Mouse (Mus musculus): Measurements from ENCODE around the gene Ces1d. TPM values are rescaled to one million over a fixed set of nuclear protein-coding genes. Genes with fewer than 3 reads are reported as not detected.

Ces1d gene
- 1.2 TPM in 2 replicates for polyA plus RNA-seq (2014; fragmentation: Nextera tagmentation; extraction: Ambion mirVana)

GRCm38 (mm10) chr8:93197685-93198525, at the start of gene Ces1d:
Gene Ces1d (minus strand): TSS chr8:93197838.
- no peaks in the 10 kb centered on the region for H3K27me3 ChIP-seq (ENCODE audit: control insufficient read depth, insufficient read depth, low read length)
- WGBS = 77% methylated on average over 8 of the region's 8 CpGs
- no peaks in the 10 kb centered on the region for H3K36me3 ChIP-seq (replicated peaks; ENCODE audit: control insufficient read depth, insufficient read depth, low read depth, low read length)
- no peak within 1 kb of the TSS for H3K27ac ChIP-seq (replicated peaks; ENCODE audit: low read depth, low read length)
- peak; percentile 10 for DNase-seq (ENCODE audit: low spot score)
- H3K4me2 ChIP-seq (ENCODE audit: low read depth, low read length) = no peak within 1 kb of the TSS
- no peak within 1 kb of the TSS for H3K9ac ChIP-seq (replicated peaks; ENCODE audit: low read length)
- no peak within 1 kb of the TSS for H3K4me3 ChIP-seq (ENCODE audit: low read depth, low read length)
- no peaks in the 10 kb centered on the region for H3K9me3 ChIP-seq (replicated peaks; ENCODE audit: control insufficient read depth, low read length)
- no peak for ATAC-seq (replicated peaks; ENCODE audit: insufficient number of reproducible peaks, low FRiP score, low TSS enrichment, low read depth)
- no peaks in the 10 kb centered on the region for H3K4me1 ChIP-seq (ENCODE audit: control insufficient read depth, insufficient read depth, low read length)

GRCm38 (mm10) chr8:93246057-93246456, 48.4 kb upstream of the Ces1d start:
- DNase-seq (ENCODE audit: low spot score) = no peak
- WGBS = 93% methylated on average over 2 of the region's 2 CpGs
- H3K4me1 ChIP-seq (ENCODE audit: control insufficient read depth, insufficient read depth, low read length) = no peaks in the 10 kb centered on the region
- no peaks in the 10 kb centered on the region for H3K36me3 ChIP-seq (replicated peaks; ENCODE audit: control insufficient read depth, insufficient read depth, low read depth, low read length)
- no peak overlapping the region for H3K27ac ChIP-seq (replicated peaks; ENCODE audit: low read depth, low read length)
- no peak overlapping the region for H3K4me3 ChIP-seq (ENCODE audit: low read depth, low read length)
- no peaks in the 10 kb centered on the region for H3K9me3 ChIP-seq (replicated peaks; ENCODE audit: control insufficient read depth, low read length)
- ATAC-seq (replicated peaks; ENCODE audit: insufficient number of reproducible peaks, low FRiP score, low TSS enrichment, low read depth) = no peak
- no peak overlapping the region for H3K4me2 ChIP-seq (ENCODE audit: low read depth, low read length)
- no peaks in the 10 kb centered on the region for H3K27me3 ChIP-seq (ENCODE audit: control insufficient read depth, insufficient read depth, low read length)
- no peak overlapping the region for H3K9ac ChIP-seq (replicated peaks; ENCODE audit: low read length)

- Histone ChIP-seq H3K4me1 (ENCODE audit: control insufficient read depth, insufficient read depth, low read length) (no peaks in the 10 kb centered on the region), H3K27ac (replicated peaks; ENCODE audit: low read depth, low read length) (no peak overlapping the region), H3K27me3 (ENCODE audit: control insufficient read depth, insufficient read depth, low read length) (no peaks in the 10 kb centered on the region), H3K9me3 (replicated peaks; ENCODE audit: control insufficient read depth, low read length) (no peaks in the 10 kb centered on the region), H3K36me3 (replicated peaks; ENCODE audit: control insufficient read depth, insufficient read depth, low read depth, low read length) (no peaks in the 10 kb centered on the region), H3K4me2 (ENCODE audit: low read depth, low read length) (no peak overlapping the region), H3K9ac (replicated peaks; ENCODE audit: low read length) (no peak overlapping the region), H3K4me3 (ENCODE audit: low read depth, low read length) (no peak overlapping the region)
- ATAC-seq (replicated peaks; ENCODE audit: insufficient number of reproducible peaks, low FRiP score, low TSS enrichment, low read depth) (no peak), DNase-seq (ENCODE audit: low spot score) (no peak)
Observed at GRCm38 (mm10) chr8:93239884-93240283, 42.2 kb upstream of the Ces1d start.

GRCm38 (mm10) chr8:93235681-93236080, 38.0 kb upstream of the Ces1d start:
- no peak overlapping the region for H3K4me3 ChIP-seq (ENCODE audit: low read depth, low read length)
- H3K4me1 ChIP-seq (ENCODE audit: control insufficient read depth, insufficient read depth, low read length) = no peaks in the 10 kb centered on the region
- H3K4me2 ChIP-seq (ENCODE audit: low read depth, low read length) = no peak overlapping the region
- no peaks in the 10 kb centered on the region for H3K27me3 ChIP-seq (ENCODE audit: control insufficient read depth, insufficient read depth, low read length)
- DNase-seq (ENCODE audit: low spot score) (no peak), ATAC-seq (replicated peaks; ENCODE audit: insufficient number of reproducible peaks, low FRiP score, low TSS enrichment, low read depth) (no peak)
- H3K27ac ChIP-seq (replicated peaks; ENCODE audit: low read depth, low read length) = no peak overlapping the region
- no peaks in the 10 kb centered on the region for H3K9me3 ChIP-seq (replicated peaks; ENCODE audit: control insufficient read depth, low read length)
- 84% methylated on average over 1 of the region's 1 CpGs for WGBS
- no peak overlapping the region for H3K9ac ChIP-seq (replicated peaks; ENCODE audit: low read length)
- H3K36me3 ChIP-seq (replicated peaks; ENCODE audit: control insufficient read depth, insufficient read depth, low read depth, low read length) = no peaks in the 10 kb centered on the region

GRCm38 (mm10) chr8:93234706-93235105, 37.1 kb upstream of the Ces1d start:
- Histone ChIP-seq H3K27ac (replicated peaks; ENCODE audit: low read depth, low read length) (no peak overlapping the region), H3K4me3 (ENCODE audit: low read depth, low read length) (no peak overlapping the region), H3K36me3 (replicated peaks; ENCODE audit: control insufficient read depth, insufficient read depth, low read depth, low read length) (no peaks in the 10 kb centered on the region), H3K4me2 (ENCODE audit: low read depth, low read length) (no peak overlapping the region), H3K9me3 (replicated peaks; ENCODE audit: control insufficient read depth, low read length) (no peaks in the 10 kb centered on the region), H3K9ac (replicated peaks; ENCODE audit: low read length) (no peak overlapping the region), H3K4me1 (ENCODE audit: control insufficient read depth, insufficient read depth, low read length) (no peaks in the 10 kb centered on the region), H3K27me3 (ENCODE audit: control insufficient read depth, insufficient read depth, low read length) (no peaks in the 10 kb centered on the region)
- WGBS = 91% methylated on average over 1 of the region's 1 CpGs
- ATAC-seq (replicated peaks; ENCODE audit: insufficient number of reproducible peaks, low FRiP score, low TSS enrichment, low read depth) (no peak), DNase-seq (ENCODE audit: low spot score) (no peak)

- WGBS = 83% methylated on average over 6 of the region's 6 CpGs
- Histone ChIP-seq H3K27ac (replicated peaks; ENCODE audit: low read depth, low read length) (no peak overlapping the region), H3K9ac (replicated peaks; ENCODE audit: low read length) (no peak overlapping the region), H3K9me3 (replicated peaks; ENCODE audit: control insufficient read depth, low read length) (no peaks in the 10 kb centered on the region), H3K4me2 (ENCODE audit: low read depth, low read length) (no peak overlapping the region), H3K4me1 (ENCODE audit: control insufficient read depth, insufficient read depth, low read length) (no peaks in the 10 kb centered on the region), H3K4me3 (ENCODE audit: low read depth, low read length) (no peak overlapping the region), H3K36me3 (replicated peaks; ENCODE audit: control insufficient read depth, insufficient read depth, low read depth, low read length) (no peaks in the 10 kb centered on the region), H3K27me3 (ENCODE audit: control insufficient read depth, insufficient read depth, low read length) (no peaks in the 10 kb centered on the region)
- no peak for DNase-seq (ENCODE audit: low spot score)
- ATAC-seq (replicated peaks; ENCODE audit: insufficient number of reproducible peaks, low FRiP score, low TSS enrichment, low read depth) = no peak
Observed at GRCm38 (mm10) chr8:93234068-93234467, 36.4 kb upstream of the Ces1d start.

- H3K27ac ChIP-seq (replicated peaks; ENCODE audit: low read depth, low read length) = no peak within 1 kb of the TSS
Observed at GRCm38 (mm10) chr8:93229446-93229845, 31.8 kb upstream of the Ces1d start, which contains the start of gene Ces1e. Gene Ces1e (minus strand): TSS chr8:93229619.

GRCm38 (mm10) chr8:93228673-93229370, 31.2 kb upstream of the Ces1d start:
- Histone ChIP-seq H3K9ac (replicated peaks; ENCODE audit: low read length) (no peak overlapping the region), H3K4me3 (ENCODE audit: low read depth, low read length) (no peak overlapping the region), H3K27me3 (ENCODE audit: control insufficient read depth, insufficient read depth, low read length) (no peaks in the 10 kb centered on the region), H3K27ac (replicated peaks; ENCODE audit: low read depth, low read length) (no peak overlapping the region), H3K36me3 (replicated peaks; ENCODE audit: control insufficient read depth, insufficient read depth, low read depth, low read length) (no peaks in the 10 kb centered on the region), H3K4me1 (ENCODE audit: control insufficient read depth, insufficient read depth, low read length) (no peaks in the 10 kb centered on the region), H3K9me3 (replicated peaks; ENCODE audit: control insufficient read depth, low read length) (no peaks in the 10 kb centered on the region), H3K4me2 (ENCODE audit: low read depth, low read length) (no peak overlapping the region)
- DNase-seq (ENCODE audit: low spot score) (no peak), ATAC-seq (replicated peaks; ENCODE audit: insufficient number of reproducible peaks, low FRiP score, low TSS enrichment, low read depth) (no peak)
- WGBS = 65% methylated on average over 11 of the region's 11 CpGs

More at GRCm38 (mm10) chr8:93229446-93229845, 31.8 kb upstream of the Ces1d start, which contains the start of gene Ces1e:
- ATAC-seq (replicated peaks; ENCODE audit: insufficient number of reproducible peaks, low FRiP score, low TSS enrichment, low read depth) (no peak), DNase-seq (ENCODE audit: low spot score) (no peak)
- Histone ChIP-seq H3K4me3 (ENCODE audit: low read depth, low read length) (no peak within 1 kb of the TSS), H3K4me2 (ENCODE audit: low read depth, low read length) (no peak within 1 kb of the TSS), H3K9ac (replicated peaks; ENCODE audit: low read length) (no peak within 1 kb of the TSS), H3K9me3 (replicated peaks; ENCODE audit: control insufficient read depth, low read length) (no peaks in the 10 kb centered on the region), H3K27me3 (ENCODE audit: control insufficient read depth, insufficient read depth, low read length) (no peaks in the 10 kb centered on the region), H3K36me3 (replicated peaks; ENCODE audit: control insufficient read depth, insufficient read depth, low read depth, low read length) (no peaks in the 10 kb centered on the region), H3K4me1 (ENCODE audit: control insufficient read depth, insufficient read depth, low read length) (no peaks in the 10 kb centered on the region)
